Mouse (Mus musculus) lung, postnatal 0 days (tissue): ENCODE measurements around the gene Cyp3a44.
"Not testable (repeated sequence)": the region's sequence is repeated elsewhere in the genome, so short reads cannot be mapped to it uniquely, and the experiment has no call there.

Experiments
- CTCF ChIP-seq: IDR thresholded peaks from 2 replicates; pipeline ENCODE4 v1.5.1; 2016; ENCODE audit warnings: antibody characterized with exemption, mild to moderate bottlenecking
- EP300 ChIP-seq: IDR thresholded peaks from 2 replicates; pipeline ENCODE4 v1.6.1; 2016; ENCODE audit warnings: antibody characterized with exemption, mild to moderate bottlenecking, control low read depth

- not testable (repeated sequence) for TF ChIP-seq CTCF, EP300
Measured at GRCm38 (mm10) chr5:145793232-145793631, 12.4 kb downstream of the Cyp3a44 start.
